Mouse (Mus musculus) lung, postnatal 0 days (tissue): ENCODE data around the gene Scfd2. TPM values are rescaled to one million over a fixed set of nuclear protein-coding genes. Genes with fewer than 3 reads are reported as not detected.

Experiments
- ATAC-seq: fragments of 200-750 bp; cut with Nextera tagmentation; 2 replicates; pipeline ENCODE4 v1.8.0; 2017; ENCODE audit warnings: moderate library complexity
- DNase-seq: peaks from one replicate; pipeline ENCODE4 v3.0.0-alpha.2; 2016; ENCODE audit warnings: low spot score
- H3K27ac ChIP-seq: fragments of 300-500 bp; sonication (generic); 2 replicates; pipeline ENCODE4 v1.5.1; 2014; ENCODE audit warnings: antibody characterized with exemption, mild to moderate bottlenecking, low read length, mixed read lengths
- H3K27me3 ChIP-seq: fragments of 300-500 bp; sonication (generic); replicated peaks from 2 replicates; pipeline ENCODE4 v1.6.1; 2014; ENCODE audit warnings: low read length, mixed read lengths; ENCODE audit not compliant: insufficient read depth
- H3K36me3 ChIP-seq: fragments of 300-500 bp; sonication (generic); 2 replicates; pipeline ENCODE4 v1.6.1; 2014; ENCODE audit warnings: low read length, mixed read lengths; ENCODE audit not compliant: insufficient read depth
- H3K4me1 ChIP-seq: fragments of 300-500 bp; sonication (generic); 2 replicates; pipeline ENCODE4 v1.6.1; 2014; ENCODE audit warnings: antibody characterized with exemption, low read depth, low read length, mixed read lengths; ENCODE audit not compliant: insufficient read depth
- H3K4me2 ChIP-seq: fragments of 300-500 bp; sonication (generic); replicated peaks from 2 replicates; pipeline ENCODE4 v1.6.1; 2014; ENCODE audit warnings: low read depth, mild to moderate bottlenecking, low read length, moderate library complexity, mixed read lengths
- H3K4me3 ChIP-seq: fragments of 300-500 bp; sonication (generic); 2 replicates; pipeline ENCODE4 v1.5.1; 2014; ENCODE audit warnings: low read depth, low read length
- H3K9ac ChIP-seq: fragments of 300-500 bp; sonication (generic); replicated peaks from 2 replicates; pipeline ENCODE4 v1.6.1; 2014; ENCODE audit warnings: low read depth, mild to moderate bottlenecking
- H3K9me3 ChIP-seq: fragments of 300-500 bp; sonication (generic); 2 replicates; pipeline ENCODE4 v1.6.1; 2016; ENCODE audit warnings: low read length, mixed read lengths
- CTCF ChIP-seq: IDR thresholded peaks from 2 replicates; pipeline ENCODE4 v1.5.1; 2016; ENCODE audit warnings: antibody characterized with exemption, mild to moderate bottlenecking
- EP300 ChIP-seq: IDR thresholded peaks from 2 replicates; pipeline ENCODE4 v1.6.1; 2016; ENCODE audit warnings: antibody characterized with exemption, mild to moderate bottlenecking, control low read depth
- whole genome bisulfite sequencing: fragments of 180-500 bp; shearing (Covaris S2); extraction: QIAGEN DNeasy Blood & Tissue Kit; methylation state at CpG from one replicate; pipeline ENCODE4 v1.1.7; 2014; 5-methylcytosine and 5-hydroxymethylcytosine counted together
- polyA plus RNA-seq: library from polyadenylated mRNA; unstranded; fragments of >200 nt; fragmentation: Nextera tagmentation; extraction: Ambion mirVana; gene quantifications from 2 replicates; pipeline ENCODE4 v1.2.1, GENCODE M21; 2015

Gene Scfd2
- polyA plus RNA-seq, 1 experiment from 2014 or later = 11.4 TPM

- Histone ChIP-seq H3K27me3 (no peaks in the 10 kb centered on the region), H3K4me2 (no peak overlapping the region), H3K4me1 (peaks cover 6% of the 10 kb centered on the region; the same call in 1 of the 2 replicates), H3K36me3 (no peaks in the 10 kb centered on the region), H3K4me3 (no peak overlapping the region), H3K9me3 (no peaks in the 10 kb centered on the region), H3K27ac (no peak overlapping the region; the same call in 1 of the 2 replicates), H3K9ac (no peak overlapping the region)
- TF ChIP-seq EP300 (no peak), CTCF (no peak)
- 55% methylated on average over 4 of the region's 4 CpGs for WGBS
- ATAC-seq (peak; percentile 52), DNase-seq (no peak)
Measured at GRCm38 (mm10) chr5:74202515-74202914, 329.0 kb downstream of the Scfd2 start.

GRCm38 (mm10) chr5:74201570-74202357 lies 329.8 kb downstream of the Scfd2 start:
- no peak overlapping the region; the same call in 1 of the 2 replicates for H3K27ac ChIP-seq
- no peaks in the 10 kb centered on the region for H3K27me3 ChIP-seq
- H3K9ac ChIP-seq = no peak overlapping the region
- ATAC-seq = no peak
- TF ChIP-seq EP300 (no peak), CTCF (no peak)
- no peaks in the 10 kb centered on the region for H3K9me3 ChIP-seq
- H3K4me3 ChIP-seq = no peak overlapping the region
- no peaks in the 10 kb centered on the region for H3K36me3 ChIP-seq
- H3K4me1 ChIP-seq = peaks cover 6% of the 10 kb centered on the region; the same call in 1 of the 2 replicates
- 74% methylated on average over 10 of the region's 10 CpGs for WGBS
- no peak overlapping the region for H3K4me2 ChIP-seq
- no peak for DNase-seq

GRCm38 (mm10) chr5:74200481-74200880 lies 331.1 kb downstream of the Scfd2 start:
- no peak for ATAC-seq
- Histone ChIP-seq H3K4me3 (no peak overlapping the region), H3K36me3 (no peaks in the 10 kb centered on the region), H3K27me3 (no peaks in the 10 kb centered on the region), H3K9ac (no peak overlapping the region), H3K4me2 (no peak overlapping the region), H3K4me1 (peaks cover 6% of the 10 kb centered on the region; the same call in 1 of the 2 replicates), H3K27ac (no peak overlapping the region), H3K9me3 (no peaks in the 10 kb centered on the region)
- no peak for DNase-seq
- TF ChIP-seq CTCF (no peak), EP300 (no peak)
- WGBS = 65% methylated on average over 8 of the region's 8 CpGs

- H3K4me3 ChIP-seq = no peak overlapping the region
- peaks cover 6% of the 10 kb centered on the region; the same call in 1 of the 2 replicates for H3K4me1 ChIP-seq
- H3K4me2 ChIP-seq = no peak overlapping the region
- H3K27me3 ChIP-seq = no peaks in the 10 kb centered on the region
- ATAC-seq (no peak), DNase-seq (no peak)
- WGBS = 64% methylated on average over 13 of the region's 13 CpGs
- no peaks in the 10 kb centered on the region for H3K36me3 ChIP-seq
- H3K9ac ChIP-seq = no peak overlapping the region
- H3K27ac ChIP-seq = no peak overlapping the region
- no peaks in the 10 kb centered on the region for H3K9me3 ChIP-seq
- TF ChIP-seq CTCF (no peak), EP300 (no peak)
Measured at GRCm38 (mm10) chr5:74199793-74200192, 331.8 kb downstream of the Scfd2 start.

GRCm38 (mm10) chr5:74198446-74198845 lies 333.1 kb downstream of the Scfd2 start:
- Histone ChIP-seq H3K27me3 (no peaks in the 10 kb centered on the region), H3K27ac (no peak overlapping the region), H3K4me1 (peaks cover 10% of the 10 kb centered on the region; the same call in 1 of the 2 replicates), H3K36me3 (no peaks in the 10 kb centered on the region), H3K4me2 (peak overlapping the region; percentile 95), H3K9ac (no peak overlapping the region), H3K9me3 (no peaks in the 10 kb centered on the region), H3K4me3 (no peak overlapping the region)
- 44% methylated on average over 11 of the region's 11 CpGs for WGBS
- ATAC-seq (no peak), DNase-seq (no peak)
- TF ChIP-seq CTCF = no peak
- TF ChIP-seq EP300 = no peak

- H3K27ac ChIP-seq = no peak overlapping the region
- peak overlapping the region; percentile 98 for H3K4me3 ChIP-seq
- WGBS = 41% methylated on average over 22 of the region's 22 CpGs
- peaks cover 10% of the 10 kb centered on the region; the same call in 1 of the 2 replicates for H3K4me1 ChIP-seq
- ATAC-seq = no peak
- peak; percentile 61 for DNase-seq
- H3K36me3 ChIP-seq = no peaks in the 10 kb centered on the region
- TF ChIP-seq CTCF = no peak
- no peak for TF ChIP-seq EP300
- no peaks in the 10 kb centered on the region for H3K27me3 ChIP-seq
- peak overlapping the region; percentile 95 for H3K4me2 ChIP-seq
- H3K9ac ChIP-seq = no peak overlapping the region; the same call in 1 of the 2 replicates
- no peaks in the 10 kb centered on the region for H3K9me3 ChIP-seq
Measured at GRCm38 (mm10) chr5:74197541-74198330, 333.8 kb downstream of the Scfd2 start.
